Mouse (Mus musculus) B cell, adult 2 months (primary cell): ENCODE measurements around the gene Cacng3.

Experiments used
- DNase-seq, 2 experiments: peaks; one replicate each; pipeline ENCODE4 v3.0.0; 2022

Gene Cacng3

DNA sequence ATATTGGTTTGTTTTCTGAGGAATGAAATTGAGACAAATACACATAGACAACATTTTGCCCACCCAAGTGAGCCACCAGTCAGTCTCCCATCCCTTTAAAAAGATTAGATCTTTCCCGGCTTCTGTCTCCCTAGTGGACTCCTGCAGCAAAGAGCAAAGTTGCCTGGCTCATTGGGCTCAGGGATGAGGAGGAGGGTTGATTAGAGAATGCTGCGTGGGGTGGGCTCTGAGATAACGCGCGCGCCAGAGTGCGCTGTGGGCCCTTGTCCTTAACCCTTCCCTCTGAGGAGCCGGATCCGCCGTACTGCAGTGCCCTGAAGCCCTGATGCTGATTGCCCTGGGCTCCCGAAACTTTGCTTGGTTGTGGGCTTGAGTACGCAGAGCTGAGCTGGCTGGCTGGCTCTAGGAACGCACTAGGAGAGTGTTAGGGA, at the start of gene Cacng3:
TSS of gene Cacng3 (plus strand) at position 51 of the 431 bp plus-strand sequence.
- no peak for DNase-seq

DNA sequence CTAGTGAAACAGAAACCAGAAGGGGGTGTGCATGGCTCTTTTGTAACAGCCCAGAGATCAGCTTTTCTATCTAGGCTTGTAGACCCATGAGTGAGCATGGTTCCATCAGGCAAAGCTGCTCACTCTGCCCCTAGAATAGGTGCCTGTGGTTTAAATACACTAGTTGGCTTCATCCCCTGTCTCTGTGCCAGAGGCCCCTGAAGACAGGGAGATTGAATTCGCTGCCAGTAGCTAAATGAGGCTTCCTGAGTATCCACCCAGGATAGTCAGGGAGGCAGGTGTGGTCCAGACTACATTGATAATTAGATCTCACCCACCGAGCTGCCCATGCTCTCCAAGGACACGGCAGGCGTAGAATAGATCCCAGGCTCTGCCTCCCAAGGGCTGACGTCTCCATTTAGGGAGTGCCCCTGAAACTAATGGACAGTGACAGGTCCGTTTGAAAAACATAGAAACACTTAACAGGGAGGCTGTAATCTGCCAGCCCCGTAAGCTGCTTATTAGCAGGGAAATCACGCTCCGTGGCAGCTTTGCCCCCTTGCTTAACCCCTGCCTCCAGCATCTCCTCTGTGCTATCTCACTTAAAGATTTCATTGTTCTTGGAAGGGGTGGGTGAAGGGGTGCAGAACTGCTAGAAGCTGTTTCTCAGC, 48.0 kb upstream of the Cacng3 start:
- DNase-seq = no peak

GRCm38 (mm10) chr7:122623753-122624152, 46.5 kb upstream of the Cacng3 start:
- peak in 1 of 2 experiments; percentile 7 for DNase-seq

DNA sequence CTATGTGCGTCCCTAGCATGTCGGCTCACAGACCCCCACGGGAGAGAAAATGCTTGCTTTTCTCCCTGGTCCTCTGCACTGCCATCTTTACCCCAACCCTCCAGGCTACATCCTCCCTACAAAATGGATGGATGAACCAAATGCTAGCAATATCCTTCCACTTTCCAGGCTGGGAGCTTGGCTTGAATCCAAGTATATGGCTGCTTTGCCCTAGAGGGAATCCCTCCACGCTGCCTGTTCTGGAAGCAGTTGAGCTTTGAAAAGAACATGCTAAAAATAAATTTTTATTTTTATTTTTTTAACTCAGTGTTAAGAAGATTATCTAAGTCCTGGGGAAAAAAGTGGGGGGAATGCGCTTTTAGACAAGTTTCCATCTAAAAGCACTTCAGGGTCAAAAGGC, 42.2 kb upstream of the Cacng3 start:
- no peak for DNase-seq

- DNase-seq = no peak
These were observed 39.9 kb upstream of the Cacng3 start for GRCm38 (mm10) chr7:122630386-122630785.

DNA sequence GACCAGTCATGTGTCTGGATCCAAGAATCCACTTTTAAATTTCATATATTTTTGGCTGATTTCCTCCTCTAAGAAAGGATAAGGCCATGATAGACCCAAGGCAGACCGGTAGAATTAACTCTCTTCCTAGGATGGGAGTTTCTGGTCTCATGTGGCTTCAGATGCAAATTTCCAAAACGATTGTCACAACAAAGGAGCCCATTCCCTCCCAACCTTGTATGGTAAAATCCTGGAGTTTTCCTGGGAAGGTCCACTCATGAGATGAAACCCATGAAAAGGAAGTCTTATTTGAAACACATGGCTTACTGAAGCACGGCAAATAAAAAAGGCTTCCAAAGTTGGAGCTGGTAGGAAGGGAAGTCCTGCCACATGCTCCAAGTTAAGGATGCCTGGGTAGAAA, 39.1 kb upstream of the Cacng3 start:
- DNase-seq = no peak

DNA sequence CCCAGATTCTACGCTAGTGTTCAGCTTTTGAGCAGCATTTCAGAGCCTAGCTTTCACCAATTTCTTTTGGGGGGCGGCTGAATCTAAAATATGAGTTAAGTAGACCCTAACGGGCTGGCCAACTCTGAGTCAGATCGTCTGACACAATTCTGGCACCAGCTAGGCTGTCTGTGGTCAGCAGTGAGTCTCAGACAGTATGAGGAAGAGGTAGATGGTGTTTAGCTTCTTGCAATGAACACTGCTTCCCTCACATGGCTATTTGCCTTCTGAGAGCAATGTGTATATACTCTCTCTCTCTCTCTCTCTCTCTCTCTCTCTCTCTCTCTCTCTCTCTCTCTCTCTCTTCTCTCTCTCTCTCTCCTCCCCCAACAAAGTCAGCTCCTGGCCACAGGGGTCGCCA, 37.3 kb upstream of the Cacng3 start:
- peak; percentile 40 to 49 for DNase-seq

- no peak for DNase-seq
These were observed 36.8 kb upstream of the Cacng3 start for GRCm38 (mm10) chr7:122633463-122633862.

DNA sequence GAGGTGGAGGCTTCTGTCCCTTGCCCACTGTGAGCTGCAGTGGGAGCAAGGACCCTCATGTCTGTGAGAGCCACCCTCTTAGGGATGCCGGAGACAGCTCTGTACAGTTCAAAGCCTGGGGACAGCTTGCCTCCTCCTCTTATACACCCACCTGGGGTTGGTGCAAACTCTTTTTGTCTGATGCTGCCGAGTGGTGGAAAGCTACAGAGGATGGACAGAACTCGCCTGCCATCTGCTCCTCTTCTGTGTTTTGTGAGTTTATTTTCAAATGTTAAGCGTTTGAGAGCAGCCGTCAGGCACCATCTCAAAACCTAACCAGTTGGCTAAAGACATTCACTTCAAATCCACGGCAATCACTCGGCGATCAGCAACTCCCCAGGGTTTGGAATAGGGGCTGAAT, 26.6 kb upstream of the Cacng3 start:
- DNase-seq = no peak

DNA sequence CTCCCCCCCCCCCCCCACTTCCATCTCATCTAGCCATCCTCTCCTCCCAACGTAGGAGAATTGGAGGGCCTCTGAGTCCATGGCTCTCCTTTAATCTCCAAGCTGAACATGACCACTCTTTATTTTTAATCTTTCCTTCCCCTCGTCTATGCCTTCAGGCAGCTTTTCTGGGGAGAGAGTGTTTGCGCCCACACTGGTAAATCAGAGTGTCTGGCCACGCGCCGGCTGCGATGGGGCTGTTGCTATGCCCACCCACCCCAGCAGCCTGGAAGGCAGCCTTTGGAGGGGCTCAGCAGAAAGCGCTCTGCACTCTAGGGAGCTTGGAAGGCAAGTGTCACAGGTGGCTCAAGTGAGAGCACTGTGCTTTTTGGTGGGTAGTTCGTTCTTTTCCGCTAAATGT, 21.0 kb upstream of the Cacng3 start:
- no peak for DNase-seq

GRCm38 (mm10) chr7:122652523-122652922, 17.8 kb upstream of the Cacng3 start:
- DNase-seq = no peak

DNA sequence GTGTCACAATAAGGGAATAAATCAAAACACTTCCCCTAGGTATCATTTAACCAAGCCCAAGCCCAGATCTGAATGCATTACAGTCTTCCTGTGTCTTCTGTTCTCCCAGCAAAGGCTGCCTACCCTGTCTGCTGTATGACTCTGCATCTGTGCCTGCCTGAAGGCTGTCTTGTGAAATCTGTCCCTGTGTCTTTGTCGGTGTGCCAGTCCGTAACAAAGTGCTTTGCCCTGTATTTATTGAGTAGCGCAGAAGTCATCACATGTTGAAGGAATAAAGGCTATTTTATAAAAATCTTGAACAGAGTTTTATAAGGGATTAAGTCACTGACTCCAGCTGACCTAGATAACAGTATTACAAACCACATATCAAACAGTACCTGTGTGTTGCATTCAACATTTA, 13.6 kb upstream of the Cacng3 start:
- DNase-seq = no peak

DNA sequence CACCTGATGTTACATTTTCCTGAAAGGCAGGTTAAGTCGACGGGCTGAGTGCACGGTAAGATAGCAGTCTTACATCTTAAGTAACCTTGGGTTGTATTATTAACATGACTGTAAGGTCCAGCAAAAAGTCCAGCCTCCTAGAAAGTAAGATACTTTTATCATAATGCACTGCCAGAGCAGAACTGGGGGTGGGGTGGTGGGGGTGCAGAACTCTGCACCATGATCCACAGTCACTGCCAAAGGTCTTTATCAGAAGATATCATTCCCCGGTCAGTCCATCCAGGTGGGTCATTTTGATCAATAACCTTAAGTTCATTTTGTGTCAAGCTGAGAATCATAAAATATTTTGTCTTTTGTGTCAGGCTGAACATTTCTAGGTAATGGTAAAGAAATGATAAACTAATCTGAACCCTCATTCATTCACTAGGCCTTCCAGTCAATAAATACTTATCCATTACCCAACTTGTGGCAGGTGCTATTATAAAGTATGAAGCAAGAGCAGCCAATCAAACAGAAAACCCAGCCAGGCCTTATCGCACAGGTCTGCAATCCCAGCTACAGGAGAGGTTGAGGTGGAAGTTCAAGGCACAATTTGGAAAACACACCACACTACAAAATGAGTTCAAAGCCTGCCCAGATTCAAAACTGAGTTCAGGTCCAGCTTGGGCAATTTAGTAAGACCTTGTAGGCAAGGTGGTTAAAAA, 12.7 kb upstream of the Cacng3 start:
- DNase-seq = no peak

DNA sequence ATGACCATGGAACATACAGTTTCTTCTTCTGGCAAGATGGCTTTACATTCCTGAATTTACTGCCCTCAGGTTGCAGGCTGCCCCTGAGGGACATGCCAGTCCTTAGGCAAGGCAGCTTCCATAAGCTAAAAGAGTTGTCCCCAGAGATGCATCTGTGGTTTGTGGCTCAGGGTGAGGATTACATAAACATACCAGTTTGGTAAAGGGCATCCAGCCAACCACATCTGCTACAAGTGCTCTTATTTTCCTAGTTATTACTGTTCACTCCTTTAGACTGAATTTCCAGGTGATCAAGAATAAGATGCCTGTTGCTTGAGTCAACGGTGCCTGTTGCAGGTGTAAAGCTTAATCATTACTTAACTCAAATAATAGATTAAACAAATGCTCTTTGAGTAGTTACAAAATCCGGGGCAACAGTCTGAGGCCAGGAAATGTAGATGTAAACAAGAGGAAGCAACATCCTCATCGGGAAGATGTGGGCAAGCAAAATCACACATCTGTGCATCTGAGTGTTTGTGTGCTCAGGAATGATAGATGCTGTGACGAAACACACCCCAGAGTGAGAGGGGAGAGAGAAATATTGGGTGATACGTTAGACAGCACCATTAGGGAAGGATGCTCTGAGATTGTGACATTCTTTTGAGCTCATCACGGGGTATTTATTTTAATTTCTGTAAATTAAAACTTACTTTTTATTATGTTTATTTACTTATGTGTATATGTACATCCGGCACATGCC, 4.8 kb upstream of the Cacng3 start:
- no peak for DNase-seq

DNA sequence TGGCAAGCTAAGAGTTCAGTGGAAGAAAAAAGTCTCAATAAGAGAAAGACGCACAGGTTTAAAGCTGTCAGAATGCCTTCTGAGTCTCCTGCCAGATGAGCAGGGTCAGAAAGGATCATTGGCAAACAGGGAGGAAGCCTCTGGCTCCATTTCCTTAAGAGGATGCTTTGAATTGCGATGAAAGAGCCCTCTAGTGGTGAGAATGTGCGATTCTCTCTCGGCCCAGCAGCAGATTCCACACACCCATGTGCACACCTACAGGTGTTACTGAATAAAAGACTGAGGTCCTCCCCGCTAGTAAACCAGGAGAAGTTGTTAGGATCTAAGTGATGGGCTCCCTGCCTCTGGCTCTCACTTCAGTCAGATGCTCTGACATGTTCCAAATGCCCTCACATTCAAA, 2.4 kb upstream of the Cacng3 start:
- DNase-seq = peak; percentile 27 to 34

DNA sequence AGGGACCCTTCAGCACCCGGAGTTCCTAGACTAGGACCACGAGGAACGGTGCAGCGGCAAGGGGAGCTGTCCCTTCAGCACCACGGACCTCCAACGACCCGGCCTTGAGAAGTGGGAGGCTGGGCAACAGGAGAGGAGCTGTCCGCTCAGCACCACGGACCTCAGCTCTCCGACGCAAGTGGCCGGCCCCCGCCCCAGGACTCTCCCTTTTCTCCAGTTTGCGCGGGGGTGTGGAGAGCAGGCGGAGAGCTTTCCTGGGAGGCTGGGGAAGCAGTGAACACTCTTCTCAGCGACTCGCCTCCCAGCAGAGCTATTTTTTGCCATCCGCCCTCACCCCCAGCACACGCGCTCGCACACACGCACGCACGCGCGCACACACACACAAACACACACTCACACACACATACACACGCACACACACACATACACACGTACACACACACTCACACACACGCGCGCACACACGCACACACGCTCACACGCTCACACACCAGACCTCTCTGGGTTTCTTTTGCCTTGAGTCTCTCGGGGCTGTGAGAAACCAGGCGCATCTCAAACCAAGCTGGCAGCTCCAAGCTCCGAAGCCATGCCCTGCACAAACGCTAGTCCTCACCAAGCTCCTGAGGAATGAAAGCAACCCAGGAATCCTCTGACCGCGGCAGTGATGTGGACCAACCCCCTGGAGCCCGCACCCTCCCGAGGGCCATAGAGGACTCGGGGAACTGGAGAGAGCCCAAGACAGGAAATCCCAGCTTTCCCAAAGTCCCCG, 765 bp downstream of the Cacng3 start:
- peak; percentile 74 to 77 for DNase-seq

- no peak for DNase-seq
These were observed 2.7 kb downstream of the Cacng3 start for GRCm38 (mm10) chr7:122672981-122673380.

DNA sequence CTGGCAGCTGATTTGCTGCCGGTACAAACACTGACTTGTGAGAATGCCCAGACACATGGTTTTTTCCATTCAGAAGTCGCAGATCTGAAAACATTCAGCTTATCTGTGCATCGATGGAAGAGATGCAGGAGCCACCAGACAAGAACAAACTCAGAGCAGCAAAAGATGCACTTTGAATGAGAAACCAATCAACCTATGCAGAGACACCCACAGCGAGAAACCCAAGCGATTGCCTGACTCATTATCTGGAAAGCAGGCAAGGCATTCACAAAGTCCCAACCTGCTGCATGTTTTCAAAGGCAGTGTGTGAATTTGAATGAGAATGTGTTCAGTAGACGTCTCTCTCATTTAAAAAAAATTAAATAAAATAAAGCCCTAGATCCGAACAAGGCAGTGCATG, 4.9 kb downstream of the Cacng3 start:
- DNase-seq = no peak

GRCm38 (mm10) chr7:122701751-122702150, 31.5 kb downstream of the Cacng3 start:
- no peak for DNase-seq

GRCm38 (mm10) chr7:122702443-122702842, 32.2 kb downstream of the Cacng3 start:
- no peak for DNase-seq

- no peak for DNase-seq
These were observed 36.4 kb downstream of the Cacng3 start for GRCm38 (mm10) chr7:122706736-122707135.

DNA sequence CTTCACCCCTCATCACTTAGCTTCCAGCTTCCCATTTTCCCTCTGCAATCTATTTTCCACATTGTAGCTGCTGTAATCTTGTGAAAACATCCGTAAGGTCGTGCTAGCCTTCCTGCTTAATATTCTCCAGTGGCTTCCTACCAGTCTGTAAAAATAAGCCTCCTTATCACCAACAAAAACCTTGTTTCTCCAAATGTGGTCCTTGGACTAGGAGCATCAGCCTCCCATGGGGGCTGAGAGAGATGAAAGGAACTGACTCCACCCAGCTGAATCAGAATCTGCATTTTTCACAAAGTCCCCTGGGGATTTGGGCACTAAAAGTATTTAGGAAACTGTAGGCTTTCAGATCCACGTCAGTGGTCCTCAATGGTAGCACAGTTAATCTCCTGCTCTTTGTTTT, 46.0 kb downstream of the Cacng3 start:
- DNase-seq = peak in 1 of 2 experiments; percentile 9

DNA sequence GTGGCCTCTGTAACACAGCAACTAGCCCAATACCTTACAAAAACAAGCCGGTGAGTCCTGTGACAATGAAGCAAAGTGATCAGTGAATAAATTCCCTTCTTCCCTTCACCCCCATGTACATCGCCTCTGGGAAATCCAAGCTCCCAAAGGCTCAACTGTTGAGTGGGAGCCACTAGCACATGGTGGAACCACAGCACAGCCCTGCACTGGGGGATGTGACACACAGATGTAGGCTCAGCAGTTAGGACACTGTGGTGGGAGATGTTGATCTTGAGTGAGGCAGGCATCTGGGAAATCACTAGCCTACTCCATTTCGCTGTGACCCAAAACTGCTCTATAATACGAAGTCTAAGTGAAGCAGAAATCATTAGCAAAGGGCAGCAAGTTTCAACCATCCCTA, 48.2 kb downstream of the Cacng3 start:
- DNase-seq = no peak
